Mouse (Mus musculus) heart, postnatal 0 days (tissue): ENCODE data around the gene Gm8909. TPM values are rescaled to one million over a fixed set of nuclear protein-coding genes. Genes with fewer than 3 reads are reported as not detected.
"Not testable (repeated sequence)": the region's sequence is repeated elsewhere in the genome, so short reads cannot be mapped to it uniquely, and the experiment has no call there.

Source experiments
- ATAC-seq: fragments of 200-750 bp; cut with Nextera tagmentation; 2 replicates; pipeline ENCODE4 v1.8.0; 2017; ENCODE audit warnings: low read depth, moderate number of reproducible peaks, moderate library complexity; ENCODE audit not compliant: insufficient read depth
- DNase-seq: peaks from one replicate; pipeline ENCODE4 v3.0.0-alpha.2; 2016; ENCODE audit warnings: low spot score
- H3K27ac ChIP-seq: fragments of 300-500 bp; sonication (generic); 2 replicates; pipeline ENCODE4 v1.5.1; 2014; ENCODE audit warnings: low read depth, mild to moderate bottlenecking
- H3K27me3 ChIP-seq: fragments of 300-500 bp; sonication (generic); 2 replicates; pipeline ENCODE4 v1.6.1; 2014; ENCODE audit warnings: low read length, mixed read lengths; ENCODE audit not compliant: control insufficient read depth, insufficient read depth
- H3K36me3 ChIP-seq: fragments of 300-500 bp; sonication (generic); replicated peaks from 2 replicates; pipeline ENCODE4 v1.6.1; 2014; ENCODE audit warnings: low read length, mixed read lengths; ENCODE audit not compliant: control insufficient read depth, insufficient read depth
- H3K4me1 ChIP-seq: fragments of 300-500 bp; sonication (generic); 2 replicates; pipeline ENCODE4 v1.6.1; 2014; ENCODE audit warnings: antibody characterized with exemption; ENCODE audit not compliant: control insufficient read depth, insufficient read depth
- H3K4me2 ChIP-seq: fragments of 300-500 bp; sonication (generic); 2 replicates; pipeline ENCODE4 v1.6.1; 2014; ENCODE audit warnings: low read depth, mild to moderate bottlenecking, low read length, moderate library complexity
- H3K4me3 ChIP-seq: fragments of 300-500 bp; sonication (generic); 2 replicates; pipeline ENCODE4 v1.5.1; 2014; ENCODE audit warnings: low read depth, low read length
- H3K9ac ChIP-seq: fragments of 300-500 bp; sonication (generic); replicated peaks from 2 replicates; pipeline ENCODE4 v1.6.1; 2014; ENCODE audit warnings: low read depth, low read length, mixed read lengths
- H3K9me3 ChIP-seq: fragments of 300-500 bp; sonication (generic); replicated peaks from 2 replicates; pipeline ENCODE4 v1.6.1; 2016; ENCODE audit warnings: low read length; ENCODE audit not compliant: control insufficient read depth
- CTCF ChIP-seq: IDR thresholded peaks from 2 replicates; pipeline ENCODE4 v1.5.1; 2016; ENCODE audit warnings: antibody characterized with exemption, control low read depth, low read depth
- EP300 ChIP-seq: IDR thresholded peaks from 2 replicates; pipeline ENCODE4 v1.6.1; 2016; ENCODE audit warnings: antibody characterized with exemption, low read depth
- WGBS: fragments of 180-500 bp; shearing (Covaris S2); extraction: QIAGEN DNeasy Blood & Tissue Kit; methylation state at CpG from one replicate; pipeline ENCODE4 v1.1.7; 2014; 5-methylcytosine and 5-hydroxymethylcytosine counted together
- polyA plus RNA-seq: library from polyadenylated mRNA; unstranded; fragments of >200 nt; fragmentation: Nextera tagmentation; extraction: Ambion mirVana; gene quantifications from 2 replicates; pipeline ENCODE4 v1.2.1, GENCODE M21; 2015
- total RNA-seq: library from RNA; depleted of rRNA; stranded (reverse); fragments of >200 nt; gene quantifications from 2 replicates; pipeline ENCODE4 v1.2.3, GENCODE M21; 2014; ENCODE audit warnings: low replicate concordance

Gene Gm8909
- total and polyA plus RNA-seq, 2 experiments from 2014 or later: not detected

DNA sequence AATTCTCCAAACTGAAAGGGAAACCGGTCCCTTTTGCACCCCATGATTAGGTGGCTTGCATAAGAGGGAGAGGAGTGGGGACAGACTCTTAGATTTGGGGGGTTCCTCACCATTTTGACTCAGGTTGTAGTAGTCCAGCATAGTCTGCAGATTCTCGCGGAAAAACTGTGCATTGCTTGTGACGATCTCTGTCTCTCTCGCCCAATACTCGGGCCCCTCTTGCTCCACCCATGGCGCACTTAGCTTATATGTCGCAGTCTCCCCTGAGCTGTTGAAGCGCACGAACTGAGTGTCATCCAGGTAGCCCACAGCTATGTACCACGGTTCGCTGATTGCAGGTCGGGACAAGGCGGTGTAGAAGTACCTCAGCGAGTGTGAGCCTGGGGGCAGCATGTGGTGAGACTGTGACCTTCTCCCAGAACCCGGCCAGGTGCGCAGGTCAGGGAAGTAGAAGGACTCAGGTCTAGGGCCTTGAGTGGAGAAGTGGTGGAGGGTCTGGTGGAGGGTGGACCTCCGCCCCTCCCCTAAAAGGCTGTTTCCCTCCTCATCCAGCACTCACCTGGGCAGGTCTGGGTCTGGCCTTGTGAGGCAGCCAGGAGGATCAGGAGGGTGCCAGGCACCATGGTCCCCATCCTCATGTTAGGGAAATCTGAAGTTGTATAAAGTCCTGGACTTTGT lies 21.3 kb upstream of the Gm8909 start:
- Histone ChIP-seq H3K36me3 (no peaks in the 10 kb centered on the region), H3K4me3 (no peak overlapping the region), H3K4me2 (no peak overlapping the region), H3K27ac (no peak overlapping the region), H3K27me3 (peaks cover 30% of the 10 kb centered on the region), H3K4me1 (no peaks in the 10 kb centered on the region), H3K9me3 (no peaks in the 10 kb centered on the region), H3K9ac (no peak overlapping the region)
- ATAC-seq: no peak
- WGBS: 32% methylated on average over 18 of the region's 18 CpGs
- no peak for DNase-seq
- TF ChIP-seq CTCF (no peak), EP300 (no peak)

- Histone ChIP-seq H3K9me3 (no peaks in the 10 kb centered on the region), H3K4me1 (no peaks in the 10 kb centered on the region), H3K27ac (no peak overlapping the region), H3K4me3 (no peak overlapping the region), H3K9ac (no peak overlapping the region), H3K36me3 (no peaks in the 10 kb centered on the region), H3K4me2 (no peak overlapping the region), H3K27me3 (peaks cover 30% of the 10 kb centered on the region)
- 45% methylated on average over 3 of the region's 3 CpGs for WGBS
- no peak for TF ChIP-seq CTCF
- TF ChIP-seq EP300: no peak
- no peak for ATAC-seq
- no peak for DNase-seq
These were observed 19.2 kb upstream of the Gm8909 start for GRCm38 (mm10) chr17:36187540-36187939.

DNA sequence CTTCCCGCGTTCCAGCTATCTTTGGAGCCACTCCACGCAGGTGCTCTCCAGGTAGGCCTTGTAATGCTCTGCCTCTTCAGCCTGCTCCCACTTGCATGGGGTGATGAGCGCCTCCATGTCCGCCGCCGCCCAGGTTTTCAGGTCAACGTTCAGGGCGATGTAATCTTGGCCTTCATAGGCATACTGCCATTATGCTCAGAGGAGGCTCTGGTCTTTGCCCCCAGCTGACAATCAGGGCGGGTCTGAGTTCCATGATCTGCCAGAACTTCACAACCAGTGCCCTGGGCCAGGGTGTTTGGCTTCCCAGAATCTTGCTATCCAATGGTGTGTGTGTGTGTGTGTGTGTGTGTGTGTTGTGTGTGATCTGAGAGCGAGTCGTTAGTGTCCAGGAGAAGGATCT lies 13.9 kb upstream of the Gm8909 start:
- ATAC-seq (no peak), DNase-seq (no peak)
- Histone ChIP-seq H3K4me1 (no peaks in the 10 kb centered on the region), H3K4me3 (no peak overlapping the region), H3K27ac (no peak overlapping the region), H3K9me3 (no peaks in the 10 kb centered on the region), H3K27me3 (peaks cover 33% of the 10 kb centered on the region), H3K9ac (no peak overlapping the region), H3K36me3 (no peaks in the 10 kb centered on the region), H3K4me2 (no peak overlapping the region)
- 71% methylated on average over 12 of the region's 12 CpGs for WGBS
- no peak for TF ChIP-seq CTCF
- no peak for TF ChIP-seq EP300

DNA sequence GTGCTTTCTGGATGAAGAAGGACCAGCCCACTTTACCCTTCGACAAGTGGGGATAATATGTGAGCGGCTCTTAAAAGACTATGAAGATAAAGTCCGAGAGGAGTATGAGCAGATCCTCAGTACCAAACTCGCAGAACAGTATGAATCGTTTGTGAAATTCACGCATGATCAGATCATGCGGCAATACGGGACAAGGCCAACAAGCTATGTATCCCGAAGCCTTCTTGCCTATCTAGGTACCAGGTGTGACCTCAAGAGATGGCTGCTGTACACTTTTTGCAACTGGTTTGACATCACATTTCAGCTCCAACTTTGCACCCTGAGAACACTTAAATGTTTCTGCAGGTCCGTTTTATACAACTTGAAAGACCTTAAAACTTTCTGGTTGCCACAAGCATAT lies 11.1 kb upstream of the Gm8909 start:
- peaks cover 26% of the 10 kb centered on the region for H3K27me3 ChIP-seq
- H3K4me2 ChIP-seq: peak overlapping the region; percentile 55; the same call in 1 of the 2 replicates
- H3K36me3 ChIP-seq, H3K9me3 ChIP-seq, H3K27ac ChIP-seq, H3K9ac ChIP-seq, ATAC-seq, DNase-seq, H3K4me1 ChIP-seq: not testable (repeated sequence)
- 20% methylated on average over 10 of the region's 10 CpGs for WGBS
- H3K4me3 ChIP-seq: peak overlapping the region; percentile 40

DNA sequence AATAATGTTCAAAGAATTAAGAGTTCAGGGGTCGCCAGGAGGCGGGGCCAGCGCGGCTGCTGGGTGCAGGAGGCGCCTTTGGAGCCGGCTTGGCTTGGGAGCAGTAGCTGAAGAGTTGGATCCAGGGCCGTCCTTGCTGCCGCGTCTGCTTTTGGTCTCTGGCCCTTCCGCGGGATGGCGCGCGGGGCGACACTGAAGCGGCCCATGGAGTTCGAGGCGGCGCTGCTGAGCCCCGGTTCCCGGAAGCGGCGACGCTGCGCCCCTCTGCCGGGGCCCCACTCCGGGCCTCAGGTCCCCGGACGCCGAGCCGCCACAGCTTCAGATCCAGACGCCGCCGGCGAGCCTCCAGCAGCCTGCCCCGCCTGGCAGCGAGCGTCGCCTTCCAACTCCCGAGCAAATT lies 10.6 kb upstream of the Gm8909 start:
- H3K4me1 ChIP-seq, H3K27ac ChIP-seq, ATAC-seq, H3K9me3 ChIP-seq, H3K9ac ChIP-seq, H3K36me3 ChIP-seq, DNase-seq: not testable (repeated sequence)
- Histone ChIP-seq H3K27me3 (peaks cover 26% of the 10 kb centered on the region), H3K4me3 (peak overlapping the region; percentile 40), H3K4me2 (peak overlapping the region; percentile 55)
- WGBS: under 1% methylated on average over 40 of the region's 40 CpGs

DNA sequence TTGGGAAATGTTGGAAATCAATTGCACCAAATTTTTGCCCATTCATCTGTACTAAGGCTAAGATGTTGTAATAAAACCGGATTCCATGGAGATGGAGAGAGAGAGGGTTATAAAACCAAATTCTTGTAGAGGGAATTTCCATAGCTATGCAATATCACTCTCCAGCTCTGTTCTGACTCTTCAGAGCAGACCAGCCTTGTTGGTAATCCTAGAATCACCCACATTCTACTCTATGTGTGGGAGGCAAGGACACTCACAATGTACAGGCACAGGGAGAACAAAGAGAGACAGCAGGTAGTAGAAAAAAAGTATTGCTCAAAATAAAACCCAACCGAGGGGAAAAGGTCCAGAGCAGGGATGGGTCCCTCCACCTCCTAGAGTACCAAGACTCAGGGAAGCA lies 7.8 kb upstream of the Gm8909 start:
- H3K27me3 ChIP-seq: peaks cover 11% of the 10 kb centered on the region; the same call in 1 of the 2 replicates
- not testable (repeated sequence) for H3K9ac ChIP-seq, DNase-seq, H3K36me3 ChIP-seq, H3K4me3 ChIP-seq, H3K27ac ChIP-seq, H3K4me1 ChIP-seq, H3K4me2 ChIP-seq, ATAC-seq, H3K9me3 ChIP-seq
- WGBS: no CpG with 5 or more reads among the region's 2 CpGs
